ENCODE assay signal across 38 mouse cellular contexts in genomic region chr7:103397758-103398157, GRCm38 (mm10). TPM values are rescaled to one million over a fixed set of nuclear protein-coding genes. Genes with fewer than 3 reads are reported as not detected.
"Had no signal": no experiment of that assay in that cellular context is flagged by ENCODE, and none has a peak within 500 bp of the region (broad histone marks: within the 10 kb centered on the region; RNA-seq: fewer than 3 reads in every experiment).

No protein-coding gene starts in this region.

- H3K9me3 ChIP-seq: embryonic facial prominence, embryonic 10.5 days; embryonic facial prominence, embryonic 12.5 days; embryonic facial prominence, embryonic 13.5 days; embryonic facial prominence, embryonic 15.5 days; forebrain, embryonic 10.5 days; forebrain, embryonic 12.5 days; forebrain, embryonic 13.5 days; forebrain, embryonic 15.5 days; heart, embryonic 10.5 days had no signal

- H3K4me3 ChIP-seq: embryonic facial prominence, embryonic 10.5 days; embryonic facial prominence, embryonic 12.5 days; embryonic facial prominence, embryonic 13.5 days; embryonic facial prominence, embryonic 15.5 days; erythroblast, embryonic 14.5 days; forebrain, embryonic 10.5 days; forebrain, embryonic 12.5 days; forebrain, embryonic 13.5 days; forebrain, embryonic 15.5 days; gastrocnemius, adult 2 months; heart, adult 2 months; heart, embryonic 10.5 days had no signal

- H3K36me3 ChIP-seq: embryonic facial prominence, embryonic 10.5 days; embryonic facial prominence, embryonic 12.5 days; embryonic facial prominence, embryonic 13.5 days; embryonic facial prominence, embryonic 15.5 days; forebrain, embryonic 10.5 days; forebrain, embryonic 12.5 days; forebrain, embryonic 15.5 days; heart, embryonic 10.5 days had no signal

- H3K9ac ChIP-seq: embryonic facial prominence, embryonic 12.5 days; embryonic facial prominence, embryonic 13.5 days; embryonic facial prominence, embryonic 15.5 days; forebrain, embryonic 12.5 days; forebrain, embryonic 13.5 days; forebrain, embryonic 15.5 days; forebrain, postnatal 0 days had no signal

- H3K4me1 ChIP-seq: embryonic facial prominence, embryonic 10.5 days; embryonic facial prominence, embryonic 12.5 days; embryonic facial prominence, embryonic 13.5 days; embryonic facial prominence, embryonic 15.5 days; forebrain, embryonic 10.5 days; forebrain, embryonic 12.5 days; forebrain, embryonic 13.5 days; forebrain, embryonic 15.5 days; heart, embryonic 10.5 days had no signal

- DNase-seq: cerebellum, postnatal 10 days; cerebellum, postnatal 14 days; cerebellum, postnatal 25 days; cerebellum, postnatal 36 days; embryo, embryonic 11 days; forebrain, postnatal 0 days; gastrocnemius, adult 2 months; gastrocnemius, postnatal 10 days; gastrocnemius, postnatal 14 days; gastrocnemius, postnatal 25 days; gastrocnemius, postnatal 36 days; heart, adult 11 months; heart, adult 18-20 months; heart, adult 2 months had no signal

- ATAC-seq: forebrain, embryonic 13.5 days; forebrain, embryonic 14.5 days; forebrain, embryonic 15.5 days; forebrain, embryonic 16.5 days; forebrain, postnatal 0 days had no signal

- H3K4me2 ChIP-seq: embryonic facial prominence, embryonic 12.5 days; embryonic facial prominence, embryonic 13.5 days; embryonic facial prominence, embryonic 15.5 days; forebrain, embryonic 12.5 days; forebrain, embryonic 13.5 days; forebrain, embryonic 15.5 days had no signal

- H3K27ac ChIP-seq: embryonic facial prominence, embryonic 10.5 days; embryonic facial prominence, embryonic 12.5 days; embryonic facial prominence, embryonic 13.5 days; embryonic facial prominence, embryonic 15.5 days; forebrain, embryonic 10.5 days; forebrain, embryonic 12.5 days; forebrain, embryonic 13.5 days; forebrain, embryonic 15.5 days; gastrocnemius, adult 2 months; heart, adult 2 months; heart, embryonic 10.5 days had no signal

- H3K27me3 ChIP-seq: embryonic facial prominence, embryonic 12.5 days; embryonic facial prominence, embryonic 13.5 days; embryonic facial prominence, embryonic 15.5 days; forebrain, embryonic 12.5 days; forebrain, embryonic 13.5 days; forebrain, embryonic 15.5 days had no signal

RNA-seq across cellular contexts. Expression of gene Olfr603, which starts 11.8 kb away (rescaled TPM):
- total RNA-seq: common myeloid progenitor, adult 5-6 weeks; forebrain, postnatal 0 days; gastrocnemius, adult 18-20 months; gastrocnemius, adult 2 months; gastrocnemius, adult 8-10 months; gastrocnemius, postnatal 10 days; gastrocnemius, postnatal 14 days; gastrocnemius, postnatal 25 days; gastrocnemius, postnatal 36 days; gastrocnemius, postnatal 4 days; granulocyte monocyte progenitor cell, adult 5-6 weeks; heart, adult 18-20 months; heart, adult 2 months; heart, adult 8-10 months had no signal
- polyA plus RNA-seq: cortical plate, adult 2 months; embryonic facial prominence, embryonic 10.5 days; embryonic facial prominence, embryonic 11.5 days; embryonic facial prominence, embryonic 12.5 days; embryonic facial prominence, embryonic 13.5 days; embryonic facial prominence, embryonic 14.5 days; embryonic facial prominence, embryonic 15.5 days; erythroblast, embryonic 14.5 days; forebrain, embryonic 10.5 days; forebrain, embryonic 11.5 days; forebrain, embryonic 12.5 days; forebrain, embryonic 13.5 days; forebrain, embryonic 14.5 days; forebrain, embryonic 15.5 days; forebrain, embryonic 16.5 days; forebrain, postnatal 0 days; frontal cortex, adult 2 months; gonadal fat pad, adult 2 months; heart, adult 2 months; heart, embryonic 10.5 days had no signal

RNA-seq across cellular contexts. Expression of gene Usp17lc, which starts 17.1 kb away (rescaled TPM):
- total RNA-seq: common myeloid progenitor, adult 5-6 weeks; forebrain, postnatal 0 days; gastrocnemius, adult 18-20 months; gastrocnemius, adult 2 months; gastrocnemius, adult 8-10 months; gastrocnemius, postnatal 10 days; gastrocnemius, postnatal 14 days; gastrocnemius, postnatal 25 days; gastrocnemius, postnatal 36 days; gastrocnemius, postnatal 4 days; granulocyte monocyte progenitor cell, adult 5-6 weeks; heart, adult 18-20 months; heart, adult 2 months; heart, adult 8-10 months had no signal
- polyA plus RNA-seq: cortical plate, adult 2 months; embryonic facial prominence, embryonic 10.5 days; embryonic facial prominence, embryonic 11.5 days; embryonic facial prominence, embryonic 12.5 days; embryonic facial prominence, embryonic 13.5 days; embryonic facial prominence, embryonic 14.5 days; embryonic facial prominence, embryonic 15.5 days; erythroblast, embryonic 14.5 days; forebrain, embryonic 10.5 days; forebrain, embryonic 11.5 days; forebrain, embryonic 12.5 days; forebrain, embryonic 13.5 days; forebrain, embryonic 14.5 days; forebrain, embryonic 15.5 days; forebrain, embryonic 16.5 days; forebrain, postnatal 0 days; frontal cortex, adult 2 months; gonadal fat pad, adult 2 months; heart, adult 2 months; heart, embryonic 10.5 days had no signal

RNA-seq across cellular contexts. Expression of gene Olfr601, which starts 35.3 kb away (rescaled TPM):
- total RNA-seq: common myeloid progenitor, adult 5-6 weeks; forebrain, postnatal 0 days; gastrocnemius, adult 18-20 months; gastrocnemius, adult 2 months; gastrocnemius, adult 8-10 months; gastrocnemius, postnatal 10 days; gastrocnemius, postnatal 14 days; gastrocnemius, postnatal 25 days; gastrocnemius, postnatal 36 days; gastrocnemius, postnatal 4 days; granulocyte monocyte progenitor cell, adult 5-6 weeks; heart, adult 18-20 months; heart, adult 2 months; heart, adult 8-10 months had no signal
- polyA plus RNA-seq: cortical plate, adult 2 months; embryonic facial prominence, embryonic 10.5 days; embryonic facial prominence, embryonic 11.5 days; embryonic facial prominence, embryonic 12.5 days; embryonic facial prominence, embryonic 13.5 days; embryonic facial prominence, embryonic 14.5 days; erythroblast, embryonic 14.5 days; forebrain, embryonic 10.5 days; forebrain, embryonic 11.5 days; forebrain, embryonic 12.5 days; forebrain, embryonic 13.5 days; forebrain, embryonic 14.5 days; forebrain, embryonic 15.5 days; forebrain, embryonic 16.5 days; forebrain, postnatal 0 days; frontal cortex, adult 2 months; gonadal fat pad, adult 2 months; heart, adult 2 months; heart, embryonic 10.5 days had no signal

RNA-seq across cellular contexts. Expression of gene Olfr605, which starts 47.5 kb away (rescaled TPM):
- total RNA-seq: common myeloid progenitor, adult 5-6 weeks; forebrain, postnatal 0 days; gastrocnemius, adult 18-20 months; gastrocnemius, adult 2 months; gastrocnemius, adult 8-10 months; gastrocnemius, postnatal 10 days; gastrocnemius, postnatal 14 days; gastrocnemius, postnatal 25 days; gastrocnemius, postnatal 36 days; gastrocnemius, postnatal 4 days; granulocyte monocyte progenitor cell, adult 5-6 weeks; heart, adult 18-20 months; heart, adult 2 months; heart, adult 8-10 months had no signal
- polyA plus RNA-seq: cortical plate, adult 2 months; embryonic facial prominence, embryonic 10.5 days; embryonic facial prominence, embryonic 11.5 days; embryonic facial prominence, embryonic 12.5 days; embryonic facial prominence, embryonic 13.5 days; embryonic facial prominence, embryonic 14.5 days; embryonic facial prominence, embryonic 15.5 days; erythroblast, embryonic 14.5 days; forebrain, embryonic 10.5 days; forebrain, embryonic 11.5 days; forebrain, embryonic 12.5 days; forebrain, embryonic 13.5 days; forebrain, embryonic 14.5 days; forebrain, embryonic 15.5 days; forebrain, embryonic 16.5 days; forebrain, postnatal 0 days; frontal cortex, adult 2 months; gonadal fat pad, adult 2 months; heart, adult 2 months; heart, embryonic 10.5 days had no signal

RNA-seq across cellular contexts. Expression of gene Olfr600, which starts 48.3 kb away (rescaled TPM):
- total RNA-seq: common myeloid progenitor, adult 5-6 weeks; forebrain, postnatal 0 days; gastrocnemius, adult 18-20 months; gastrocnemius, adult 2 months; gastrocnemius, adult 8-10 months; gastrocnemius, postnatal 10 days; gastrocnemius, postnatal 14 days; gastrocnemius, postnatal 25 days; gastrocnemius, postnatal 36 days; gastrocnemius, postnatal 4 days; granulocyte monocyte progenitor cell, adult 5-6 weeks; heart, adult 18-20 months; heart, adult 2 months; heart, adult 8-10 months had no signal
- polyA plus RNA-seq: cortical plate, adult 2 months; embryonic facial prominence, embryonic 10.5 days; embryonic facial prominence, embryonic 11.5 days; embryonic facial prominence, embryonic 12.5 days; embryonic facial prominence, embryonic 13.5 days; embryonic facial prominence, embryonic 14.5 days; embryonic facial prominence, embryonic 15.5 days; erythroblast, embryonic 14.5 days; forebrain, embryonic 10.5 days; forebrain, embryonic 11.5 days; forebrain, embryonic 12.5 days; forebrain, embryonic 13.5 days; forebrain, embryonic 14.5 days; forebrain, embryonic 15.5 days; forebrain, embryonic 16.5 days; forebrain, postnatal 0 days; frontal cortex, adult 2 months; gonadal fat pad, adult 2 months; heart, adult 2 months; heart, embryonic 10.5 days had no signal
